Mouse (Mus musculus) forebrain, postnatal 0 days (tissue): ENCODE results near the gene Sfta2. TPM values are rescaled to one million over a fixed set of nuclear protein-coding genes. Genes with fewer than 3 reads are reported as not detected.
A peak's percentile ranks its signal among the peaks of the same experiment; 100 is the strongest.

Source experiments
- ATAC-seq: fragments of 200-750 bp; cut with Nextera tagmentation; 2 replicates; pipeline ENCODE4 v1.8.0; 2017; ENCODE audit warnings: mild to moderate bottlenecking, moderate library complexity
- DNase-seq: peaks from one replicate; pipeline ENCODE4 v3.0.0-alpha.2; 2015
- H3K27ac ChIP-seq: fragments of 300-500 bp; sonication (generic); 2 replicates; pipeline ENCODE4 v1.5.1; 2014; ENCODE audit warnings: low read depth, mild to moderate bottlenecking, antibody characterized with exemption, low read length, moderate library complexity, mixed read lengths
- H3K27me3 ChIP-seq: fragments of 300-500 bp; sonication (generic); 2 replicates; pipeline ENCODE4 v1.6.1; 2014; ENCODE audit warnings: mild to moderate bottlenecking, low read length, mixed read lengths; ENCODE audit not compliant: insufficient read depth
- H3K36me3 ChIP-seq: fragments of 300-500 bp; sonication (generic); 2 replicates; pipeline ENCODE4 v1.6.1; 2014; ENCODE audit warnings: mild to moderate bottlenecking, moderate library complexity; ENCODE audit not compliant: insufficient read depth
- H3K4me1 ChIP-seq: fragments of 300-500 bp; sonication (generic); 2 replicates; pipeline ENCODE4 v1.6.1; 2014; ENCODE audit warnings: antibody characterized with exemption; ENCODE audit not compliant: insufficient read depth
- H3K4me2 ChIP-seq: fragments of 300-500 bp; sonication (generic); 2 replicates; pipeline ENCODE4 v1.6.1; 2014; ENCODE audit warnings: low read depth, mild to moderate bottlenecking, moderate library complexity
- H3K4me3 ChIP-seq: fragments of 300-500 bp; sonication (generic); 2 replicates; pipeline ENCODE4 v1.5.1; 2014; ENCODE audit warnings: low read depth, low read length, mixed read lengths
- H3K9ac ChIP-seq: fragments of 300-500 bp; sonication (generic); 2 replicates; pipeline ENCODE4 v1.6.1; 2014; ENCODE audit warnings: mild to moderate bottlenecking
- H3K9me3 ChIP-seq: fragments of 300-500 bp; sonication (generic); 2 replicates; pipeline ENCODE4 v1.6.1; 2016; ENCODE audit warnings: low read length
- CTCF ChIP-seq: sonication (generic); IDR thresholded peaks from 2 replicates; pipeline ENCODE4 v1.5.1; 2016; ENCODE audit warnings: antibody characterized with exemption, control low read depth, low read depth
- WGBS: fragments of 180-500 bp; shearing (Covaris S2); extraction: QIAGEN DNeasy Blood & Tissue Kit; methylation state at CpG from one replicate; pipeline ENCODE4 v1.1.7; 2014; 5-methylcytosine and 5-hydroxymethylcytosine counted together
- polyA plus RNA-seq: library from polyadenylated mRNA; unstranded; fragments of >200 nt; fragmentation: Nextera tagmentation; extraction: Ambion mirVana; gene quantifications from 2 replicates; pipeline ENCODE4 v1.2.1, GENCODE M21; 2015
- total RNA-seq: library from RNA; depleted of rRNA; stranded (reverse); fragments of >200 nt; gene quantifications from 2 replicates; pipeline ENCODE4 v1.2.3, GENCODE M21; 2014

The Sfta2 gene
- total and polyA plus RNA-seq, 2 experiments from 2014 or later: not detected

GRCm38 (mm10) chr17:35633992-35634391 lies 32.6 kb downstream of the Sfta2 start:
- H3K9ac ChIP-seq: no peak overlapping the region
- H3K9me3 ChIP-seq: no peaks in the 10 kb centered on the region
- H3K27me3 ChIP-seq: no peaks in the 10 kb centered on the region
- no peaks in the 10 kb centered on the region for H3K4me1 ChIP-seq
- peak; percentile 62 for TF ChIP-seq CTCF
- H3K27ac ChIP-seq: 0 out of 2 replicates have a peak overlapping the region, but pooled peaks have one; percentile 24
- peak; percentile 63 for DNase-seq
- H3K4me2 ChIP-seq: no peak overlapping the region
- ATAC-seq: peak; percentile 51
- no peaks in the 10 kb centered on the region for H3K36me3 ChIP-seq
- whole genome bisulfite sequencing: 3% methylated on average over 1 of the region's 1 CpGs
- no peak overlapping the region for H3K4me3 ChIP-seq

DNA sequence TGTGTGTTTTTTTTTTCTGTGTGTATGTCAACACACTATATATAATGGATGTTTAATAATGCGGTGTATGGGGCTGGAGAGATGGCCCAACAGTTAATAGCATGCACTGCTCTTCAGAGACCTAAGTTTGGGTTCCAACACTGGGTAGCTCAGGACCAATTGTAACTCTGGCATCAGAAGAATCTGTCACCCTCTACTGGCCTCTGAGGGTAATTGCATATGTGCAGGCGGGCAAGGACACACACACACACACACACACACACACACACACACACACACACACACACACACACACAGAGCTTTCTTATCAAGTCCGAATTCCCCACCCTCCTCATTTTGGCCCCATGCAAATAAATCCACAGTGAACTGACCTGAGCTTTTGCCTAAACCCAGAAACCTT lies 33.9 kb downstream of the Sfta2 start:
- peak; percentile 28; the same call in 1 of the 2 replicates for ATAC-seq
- H3K27me3 ChIP-seq: no peaks in the 10 kb centered on the region
- WGBS: 83% methylated on average over 3 of the region's 3 CpGs
- DNase-seq: peak; percentile 27
- no peak overlapping the region for H3K4me3 ChIP-seq
- no peaks in the 10 kb centered on the region for H3K4me1 ChIP-seq
- H3K36me3 ChIP-seq: no peaks in the 10 kb centered on the region
- H3K4me2 ChIP-seq: no peak overlapping the region
- no peaks in the 10 kb centered on the region for H3K9me3 ChIP-seq
- no peak overlapping the region for H3K27ac ChIP-seq
- peak; percentile 50 for TF ChIP-seq CTCF
- no peak overlapping the region for H3K9ac ChIP-seq

DNA sequence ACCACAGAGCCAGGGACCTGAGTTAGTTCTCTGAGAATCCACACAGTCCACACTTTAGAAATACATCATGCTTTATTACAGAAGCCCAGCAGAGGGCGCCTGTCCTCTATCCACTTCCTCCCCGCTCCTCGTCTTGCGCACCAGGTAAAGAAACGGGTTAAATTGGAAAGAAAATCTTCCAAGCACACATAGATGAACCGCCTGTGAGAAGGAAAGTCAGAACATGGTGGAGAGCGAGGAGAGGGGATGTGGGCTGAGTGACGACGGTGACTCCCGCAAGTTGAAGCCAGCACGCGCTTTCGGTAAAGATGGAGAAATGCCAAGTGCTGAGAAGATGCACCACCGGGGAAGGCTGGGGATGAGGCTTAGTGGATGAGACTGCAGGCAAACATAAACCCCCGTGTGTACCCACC lies 34.4 kb downstream of the Sfta2 start:
- Histone ChIP-seq H3K9me3 (no peaks in the 10 kb centered on the region), H3K9ac (peak overlapping the region; percentile 45), H3K36me3 (no peaks in the 10 kb centered on the region), H3K27me3 (no peaks in the 10 kb centered on the region), H3K4me2 (peak overlapping the region; percentile 58), H3K27ac (peak overlapping the region; percentile 73), H3K4me1 (no peaks in the 10 kb centered on the region), H3K4me3 (peak overlapping the region; percentile 43)
- peak; percentile 91 for DNase-seq
- WGBS: under 1% methylated on average over 15 of the region's 15 CpGs
- peak; percentile 85 for TF ChIP-seq CTCF
- ATAC-seq: peak; percentile 83

DNA sequence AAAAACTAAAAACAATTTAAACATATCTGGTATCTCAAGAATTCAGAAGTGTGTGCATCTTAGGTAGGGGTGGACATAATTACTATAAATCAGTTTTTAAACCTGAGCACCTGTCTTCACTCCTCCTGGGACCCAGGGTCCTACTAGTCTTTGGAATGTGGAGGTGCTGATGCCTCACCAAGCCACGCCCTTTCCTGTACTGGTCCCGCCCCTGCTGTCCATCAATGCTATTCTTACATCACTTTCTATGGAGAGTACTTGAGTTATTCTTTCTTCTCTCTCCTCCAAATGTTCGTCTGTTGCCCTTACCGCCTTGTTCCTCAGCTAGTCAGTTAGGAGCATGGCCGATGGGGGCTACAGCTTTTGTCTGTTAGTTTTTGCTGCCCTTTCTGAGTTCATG lies 35.0 kb downstream of the Sfta2 start:
- Histone ChIP-seq H3K27ac (no peak overlapping the region), H3K9ac (no peak overlapping the region), H3K36me3 (no peaks in the 10 kb centered on the region), H3K4me3 (0 out of 2 replicates have a peak overlapping the region, but pooled peaks have one; percentile 43), H3K27me3 (no peaks in the 10 kb centered on the region), H3K9me3 (no peaks in the 10 kb centered on the region), H3K4me2 (peak overlapping the region; percentile 58; the same call in 1 of the 2 replicates), H3K4me1 (no peaks in the 10 kb centered on the region)
- no peak for TF ChIP-seq CTCF
- 35% methylated on average over 5 of the region's 5 CpGs for WGBS
- DNase-seq: no peak
- ATAC-seq: peak; percentile 32; the same call in 1 of the 2 replicates

DNA sequence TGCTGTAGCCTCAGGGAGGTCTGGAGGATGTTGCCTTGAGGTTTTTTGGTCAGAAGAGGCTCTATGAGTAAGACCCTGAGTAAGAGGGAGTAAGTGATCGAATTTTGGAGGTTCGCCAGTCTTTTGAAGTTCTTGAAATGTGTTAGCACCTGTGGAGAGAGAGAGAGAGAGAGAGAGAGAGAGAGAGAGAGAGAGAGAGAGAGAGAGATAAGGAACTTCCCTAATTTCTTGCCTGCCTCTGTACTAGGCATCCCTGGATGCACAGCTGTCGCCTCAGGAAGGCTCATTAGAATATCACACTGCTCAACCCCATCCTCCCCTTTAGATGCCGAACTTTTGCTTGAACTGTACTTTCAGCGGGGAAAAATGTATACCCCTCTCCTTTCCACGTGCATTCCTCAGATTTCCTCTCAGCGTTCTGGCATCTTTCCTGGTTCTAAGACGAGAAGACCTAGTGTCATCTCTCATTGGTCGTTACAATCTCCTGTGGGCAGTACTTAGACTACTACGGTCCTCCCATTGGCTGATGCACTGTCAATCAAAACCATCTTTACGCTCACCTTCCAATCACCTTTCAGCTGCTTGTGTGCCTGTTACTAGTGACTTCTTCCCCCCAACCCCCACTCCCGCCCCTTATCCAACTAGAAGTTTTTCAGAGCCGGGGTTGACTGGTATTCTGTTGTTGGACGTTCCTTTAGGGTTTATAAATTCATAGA lies 37.3 kb downstream of the Sfta2 start:
- no peaks in the 10 kb centered on the region for H3K9me3 ChIP-seq

GRCm38 (mm10) chr17:35639352-35639751 lies 38.0 kb downstream of the Sfta2 start:
- no peak overlapping the region for H3K9ac ChIP-seq
- no peak overlapping the region for H3K4me2 ChIP-seq
- H3K4me3 ChIP-seq: no peak overlapping the region
- no peaks in the 10 kb centered on the region for H3K36me3 ChIP-seq
- H3K27me3 ChIP-seq: no peaks in the 10 kb centered on the region
- ATAC-seq (no peak), DNase-seq (no peak)
- H3K27ac ChIP-seq: no peak overlapping the region
- no peaks in the 10 kb centered on the region for H3K4me1 ChIP-seq
- 80% methylated on average over 6 of the region's 6 CpGs for WGBS
- TF ChIP-seq CTCF: no peak
- H3K9me3 ChIP-seq: no peaks in the 10 kb centered on the region

More for the DNA sequence above, 37.3 kb downstream of the Sfta2 start:
- ATAC-seq: peak; percentile 66
- H3K9ac ChIP-seq: no peak overlapping the region
- no peak overlapping the region for H3K4me3 ChIP-seq
- WGBS: 28% methylated on average over 14 of the region's 14 CpGs
- H3K27me3 ChIP-seq: no peaks in the 10 kb centered on the region
- no peaks in the 10 kb centered on the region for H3K4me1 ChIP-seq
- no peak overlapping the region for H3K4me2 ChIP-seq
- DNase-seq: peak; percentile 76
- no peak for TF ChIP-seq CTCF
- H3K36me3 ChIP-seq: no peaks in the 10 kb centered on the region
- H3K27ac ChIP-seq: no peak overlapping the region

DNA sequence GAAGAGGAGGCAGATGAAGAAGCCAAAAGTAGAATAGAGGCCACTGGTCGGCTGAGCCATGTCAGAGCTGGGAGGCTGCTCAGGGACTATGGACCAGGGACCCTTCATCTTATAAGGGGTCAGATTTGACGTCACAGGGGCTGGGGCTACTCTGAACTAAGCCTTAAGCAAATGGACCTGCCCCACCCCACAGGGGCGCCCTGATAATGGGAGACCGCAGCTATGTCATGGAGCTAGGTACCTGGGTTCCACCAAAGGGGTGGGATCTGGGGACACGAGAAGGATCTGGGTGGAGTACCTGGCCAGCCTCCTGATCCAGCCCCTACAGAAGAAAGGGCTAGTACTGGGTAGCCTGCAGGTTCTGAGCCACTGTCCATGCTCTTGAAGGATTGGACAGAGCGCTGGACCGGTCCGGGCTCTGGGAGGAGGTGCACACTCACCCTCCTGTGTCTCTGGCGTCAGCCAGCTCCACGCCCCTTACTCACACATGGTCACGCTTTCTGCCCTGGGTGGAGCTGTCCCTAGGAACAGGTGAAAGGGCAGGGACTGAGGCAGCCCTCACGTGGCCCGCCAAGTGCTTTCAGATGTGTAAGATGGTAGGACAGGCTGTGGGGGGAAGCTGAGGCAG lies 42.4 kb downstream of the Sfta2 start, which contains the start of gene Mucl3:
TSS of gene Mucl3 (minus strand) at position 87 of the 628 bp plus-strand sequence.
- Histone ChIP-seq H3K4me3 (no peak within 1 kb of the TSS), H3K36me3 (no peaks in the 10 kb centered on the region), H3K27ac (no peak within 1 kb of the TSS), H3K9ac (no peak within 1 kb of the TSS), H3K4me2 (no peak within 1 kb of the TSS), H3K4me1 (no peaks in the 10 kb centered on the region), H3K27me3 (no peaks in the 10 kb centered on the region), H3K9me3 (no peaks in the 10 kb centered on the region)
- no peak for DNase-seq
- ATAC-seq: no peak
- 76% methylated on average over 13 of the region's 13 CpGs for WGBS
- TF ChIP-seq CTCF: no peak
